Mouse (Mus musculus) liver, embryonic 11.5 days (tissue): ENCODE results near the gene Ccni. TPM values are rescaled to one million over a fixed set of nuclear protein-coding genes. Genes with fewer than 3 reads are reported as not detected.

Experiments used
- ATAC-seq: fragments of 200-750 bp; cut with Nextera tagmentation; replicated peaks from 2 replicates; pipeline ENCODE4 v1.8.0; 2017; ENCODE audit warnings: moderate number of reproducible peaks, mild to moderate bottlenecking, moderate TSS enrichment, moderate library complexity; ENCODE audit not compliant: low FRiP score
- DNase-seq: peaks from one replicate; pipeline ENCODE4 v3.0.0-alpha.2; 2017; ENCODE audit warnings: low spot score
- H3K27ac ChIP-seq: fragments of 300-500 bp; sonication (generic); 2 replicates; pipeline ENCODE4 v1.5.1; 2014; ENCODE audit warnings: mild to moderate bottlenecking, low read depth, low read length, control low read depth
- H3K27me3 ChIP-seq: fragments of 300-500 bp; sonication (generic); replicated peaks from 2 replicates; pipeline ENCODE4 v1.6.1; 2014; ENCODE audit warnings: low read length, mixed read lengths; ENCODE audit not compliant: control insufficient read depth, insufficient read depth
- H3K36me3 ChIP-seq: fragments of 300-500 bp; sonication (generic); 2 replicates; pipeline ENCODE4 v1.6.1; 2014; ENCODE audit warnings: mild to moderate bottlenecking, low read length, moderate library complexity, mixed read lengths; ENCODE audit not compliant: control insufficient read depth, insufficient read depth
- H3K4me1 ChIP-seq: fragments of 300-500 bp; sonication (generic); replicated peaks from 2 replicates; pipeline ENCODE4 v1.6.1; 2014; ENCODE audit warnings: low read length, mixed read lengths; ENCODE audit not compliant: control insufficient read depth, insufficient read depth
- H3K4me2 ChIP-seq: fragments of 300-500 bp; sonication (generic); 2 replicates; pipeline ENCODE4 v1.6.1; 2014; ENCODE audit warnings: mild to moderate bottlenecking, control low read depth, moderate library complexity
- H3K4me3 ChIP-seq: fragments of 300-500 bp; sonication (generic); 2 replicates; pipeline ENCODE4 v1.5.1; 2014; ENCODE audit warnings: low read depth, low read length, control low read depth
- H3K9ac ChIP-seq: fragments of 300-500 bp; sonication (generic); 2 replicates; pipeline ENCODE4 v1.6.1; 2014; ENCODE audit warnings: low read depth, low read length, control low read depth
- H3K9me3 ChIP-seq: fragments of 300-500 bp; sonication (generic); 2 replicates; pipeline ENCODE4 v1.6.1; 2016; ENCODE audit warnings: low read length, inconsistent platforms, mixed read lengths; ENCODE audit not compliant: control insufficient read depth
- WGBS: fragments of 180-500 bp; shearing (Covaris S2); extraction: QIAGEN DNeasy Blood & Tissue Kit; methylation state at CpG from one replicate; pipeline ENCODE4 v1.1.7; 2014; 5-methylcytosine and 5-hydroxymethylcytosine counted together
- polyA plus RNA-seq: library from polyadenylated mRNA; unstranded; fragments of >200 nt; fragmentation: Nextera tagmentation; extraction: Ambion mirVana; gene quantifications from 2 replicates; pipeline ENCODE4 v1.2.1, GENCODE M21; 2014

Gene Ccni
- polyA plus RNA-seq, 1 experiment from 2014 or later, result 67.8 TPM

DNA sequence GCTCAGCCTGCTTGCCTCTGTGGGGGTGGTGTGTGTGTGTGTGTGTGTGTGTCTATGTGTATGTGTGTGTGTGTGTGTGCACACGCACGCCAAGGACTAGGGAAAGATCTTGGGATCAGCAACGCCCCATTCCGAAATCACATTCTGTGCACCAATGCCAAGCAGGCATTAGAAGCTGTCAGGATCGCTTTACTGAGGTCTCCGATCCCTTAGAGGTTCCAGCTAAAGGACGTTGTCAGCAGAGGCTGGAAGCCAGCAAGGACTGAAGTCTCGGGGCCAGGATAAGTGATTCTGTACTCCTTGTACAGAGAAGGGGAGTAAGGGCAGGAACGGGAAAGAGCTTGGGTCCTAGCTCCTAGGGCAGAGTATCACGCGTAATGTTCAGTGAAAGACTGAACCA, 51.9 kb downstream of the Ccni start:
- Histone ChIP-seq H3K36me3 (peaks cover 26% of the 10 kb centered on the region), H3K27me3 (no peaks in the 10 kb centered on the region), H3K27ac (no peak overlapping the region), H3K4me1 (peaks cover 35% of the 10 kb centered on the region), H3K9me3 (no peaks in the 10 kb centered on the region), H3K9ac (no peak overlapping the region), H3K4me3 (no peak overlapping the region), H3K4me2 (no peak overlapping the region)
- ATAC-seq (no peak), DNase-seq (no peak)
- WGBS, result 92% methylated on average over 11 of the region's 11 CpGs

DNA sequence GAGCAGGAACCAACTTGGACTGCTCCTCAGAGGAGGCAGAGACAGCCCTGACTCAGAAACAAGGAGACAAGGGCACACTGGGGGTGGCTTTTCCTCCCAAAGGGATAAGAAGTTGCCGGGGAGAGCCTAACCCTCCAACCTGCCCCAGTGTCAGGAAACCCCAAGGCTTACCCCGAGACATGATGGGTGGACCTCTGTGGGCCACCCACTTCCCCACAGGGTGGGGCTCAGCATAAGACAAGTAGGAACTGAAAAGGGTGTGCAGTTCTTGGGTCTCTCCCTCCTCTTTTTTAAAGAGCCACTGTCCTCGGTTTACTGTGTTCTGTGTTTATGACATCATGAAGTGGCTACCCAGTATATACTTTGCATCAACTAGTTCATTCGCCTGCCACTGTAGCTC, 53.8 kb downstream of the Ccni start:
- Histone ChIP-seq H3K27ac (no peak overlapping the region), H3K9me3 (no peaks in the 10 kb centered on the region), H3K36me3 (peaks cover 14% of the 10 kb centered on the region), H3K4me2 (no peak overlapping the region), H3K9ac (no peak overlapping the region), H3K4me1 (peaks cover 37% of the 10 kb centered on the region), H3K4me3 (no peak overlapping the region), H3K27me3 (no peaks in the 10 kb centered on the region)
- ATAC-seq, result peak; percentile 46; the same call in 1 of the 2 replicates
- WGBS, result 54% methylated on average over 4 of the region's 4 CpGs
- no peak for DNase-seq

DNA sequence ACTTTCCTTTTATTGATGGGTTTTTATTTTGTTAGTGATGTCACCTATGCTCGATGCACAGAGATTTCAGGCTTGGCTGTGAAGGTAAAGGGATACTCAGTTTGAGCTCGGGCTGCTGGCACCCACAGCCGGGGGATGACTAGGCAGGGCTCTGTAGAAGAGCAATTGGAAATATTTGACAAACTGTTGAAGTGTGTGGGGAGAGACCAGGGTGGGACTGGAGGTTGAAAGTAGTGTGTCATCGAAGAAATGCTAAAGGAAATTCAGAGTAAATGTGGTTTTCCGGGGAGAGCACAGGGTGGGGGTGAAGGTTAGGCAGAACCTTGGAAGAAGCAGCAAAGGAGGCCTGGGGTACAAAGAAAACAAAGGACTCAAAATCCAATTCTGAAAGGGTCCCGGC, 54.3 kb downstream of the Ccni start:
- Histone ChIP-seq H3K27ac (no peak overlapping the region), H3K36me3 (peaks cover 11% of the 10 kb centered on the region), H3K9ac (no peak overlapping the region), H3K4me3 (no peak overlapping the region), H3K27me3 (no peaks in the 10 kb centered on the region), H3K4me2 (0 out of 2 replicates have a peak overlapping the region, but pooled peaks have one; percentile 1), H3K4me1 (peaks cover 37% of the 10 kb centered on the region), H3K9me3 (no peaks in the 10 kb centered on the region)
- ATAC-seq, result peak; percentile 46; the same call in 1 of the 2 replicates
- 52% methylated on average over 6 of the region's 6 CpGs for WGBS
- DNase-seq, result no peak

DNA sequence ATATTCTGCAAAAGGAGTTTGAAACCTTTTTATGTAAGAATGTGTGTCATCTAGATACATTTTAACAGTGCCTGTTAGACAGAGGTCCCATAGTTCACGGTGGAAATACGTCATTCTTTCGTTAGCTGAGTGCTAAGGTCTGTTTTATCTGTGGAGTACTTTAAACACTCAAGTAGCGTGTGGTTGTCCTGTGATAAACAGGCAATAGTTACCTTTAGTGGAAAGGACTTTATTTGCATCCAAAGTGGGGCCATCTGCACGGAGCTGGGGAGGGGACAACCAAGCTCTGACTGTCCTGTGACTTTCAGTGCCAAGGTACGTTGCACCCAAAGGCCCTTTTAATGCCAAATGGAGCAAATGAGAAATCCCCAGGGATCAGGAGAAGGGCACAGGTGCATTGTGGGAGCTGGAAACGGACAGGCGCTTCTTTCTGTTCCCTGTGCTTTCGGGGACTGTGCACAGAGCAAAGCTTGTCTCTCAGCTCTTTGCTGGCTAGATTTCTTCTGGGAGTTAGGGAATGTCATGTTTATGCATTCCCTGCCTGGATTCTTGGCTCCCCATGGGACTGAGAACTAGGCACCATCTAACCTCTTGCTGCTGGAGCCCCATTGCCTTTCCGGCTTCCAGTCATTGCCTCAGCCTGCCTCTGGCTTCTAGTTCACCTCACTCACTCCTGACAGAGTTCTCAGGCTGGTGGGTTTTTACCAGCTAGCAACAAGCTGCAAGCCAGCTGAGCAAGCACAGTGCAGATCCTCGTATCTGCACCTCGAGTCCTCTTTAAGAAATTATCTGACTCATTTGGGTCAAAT, 56.1 kb downstream of the Ccni start:
- Histone ChIP-seq H3K4me2 (no peak overlapping the region), H3K27me3 (no peaks in the 10 kb centered on the region), H3K36me3 (peaks cover 5% of the 10 kb centered on the region), H3K4me1 (peaks cover 40% of the 10 kb centered on the region), H3K4me3 (no peak overlapping the region), H3K9me3 (no peaks in the 10 kb centered on the region), H3K27ac (no peak overlapping the region), H3K9ac (no peak overlapping the region)
- ATAC-seq (no peak), DNase-seq (no peak)
- 62% methylated on average over 12 of the region's 12 CpGs for WGBS

DNA sequence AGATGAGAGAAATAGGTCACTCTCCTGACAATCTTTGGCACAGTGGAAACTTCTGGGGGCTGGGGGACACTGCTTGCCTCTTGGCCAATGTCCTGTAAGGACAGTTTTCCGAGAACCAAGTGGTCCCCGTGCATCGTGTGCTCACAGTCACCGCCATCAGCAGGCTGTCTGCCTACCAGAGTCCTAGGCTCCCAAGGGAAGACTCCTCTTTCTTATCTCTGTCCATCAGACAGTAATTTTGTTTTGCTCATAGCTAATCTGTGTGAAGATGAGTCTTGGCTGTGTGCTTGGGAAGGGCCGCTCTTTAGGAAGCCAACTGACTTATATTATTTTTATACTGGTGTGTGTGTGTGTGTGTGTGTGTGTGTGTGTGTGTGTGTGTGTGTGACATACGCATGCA, 60.8 kb downstream of the Ccni start:
- ATAC-seq (0 out of 2 replicates have a peak, but pooled peaks have one; percentile 32), DNase-seq (no peak)
- 81% methylated on average over 6 of the region's 6 CpGs for WGBS
- Histone ChIP-seq H3K9ac (no peak overlapping the region), H3K4me2 (no peak overlapping the region), H3K27me3 (no peaks in the 10 kb centered on the region), H3K4me1 (peaks cover 16% of the 10 kb centered on the region), H3K9me3 (no peaks in the 10 kb centered on the region), H3K27ac (no peak overlapping the region), H3K4me3 (no peak overlapping the region), H3K36me3 (peaks cover 5% of the 10 kb centered on the region)

DNA sequence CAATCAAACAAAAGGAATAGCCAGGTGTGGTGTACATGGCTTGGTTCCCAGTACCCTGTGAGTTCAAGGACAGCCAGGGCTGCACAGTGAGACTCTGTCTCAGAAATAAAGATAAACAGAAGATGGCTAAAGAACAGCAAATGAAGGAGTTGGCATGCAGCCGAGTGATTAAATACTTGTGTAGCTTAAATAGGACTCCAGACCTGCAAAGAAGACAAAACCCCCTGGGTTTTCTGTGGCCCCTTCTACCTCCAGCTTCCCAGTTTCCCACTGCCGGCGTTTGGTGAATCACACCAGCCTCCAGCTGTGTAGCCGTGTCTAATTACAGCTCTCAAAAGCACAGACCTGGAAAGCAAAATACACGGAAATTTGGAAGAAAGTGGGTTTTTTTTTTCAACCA, 61.4 kb downstream of the Ccni start:
- Histone ChIP-seq H3K36me3 (peaks cover 5% of the 10 kb centered on the region), H3K27ac (no peak overlapping the region), H3K27me3 (no peaks in the 10 kb centered on the region), H3K4me3 (no peak overlapping the region), H3K4me1 (peaks cover 10% of the 10 kb centered on the region), H3K9ac (no peak overlapping the region), H3K4me2 (no peak overlapping the region), H3K9me3 (no peaks in the 10 kb centered on the region)
- ATAC-seq (no peak), DNase-seq (no peak)
- WGBS, result 73% methylated on average over 5 of the region's 5 CpGs

DNA sequence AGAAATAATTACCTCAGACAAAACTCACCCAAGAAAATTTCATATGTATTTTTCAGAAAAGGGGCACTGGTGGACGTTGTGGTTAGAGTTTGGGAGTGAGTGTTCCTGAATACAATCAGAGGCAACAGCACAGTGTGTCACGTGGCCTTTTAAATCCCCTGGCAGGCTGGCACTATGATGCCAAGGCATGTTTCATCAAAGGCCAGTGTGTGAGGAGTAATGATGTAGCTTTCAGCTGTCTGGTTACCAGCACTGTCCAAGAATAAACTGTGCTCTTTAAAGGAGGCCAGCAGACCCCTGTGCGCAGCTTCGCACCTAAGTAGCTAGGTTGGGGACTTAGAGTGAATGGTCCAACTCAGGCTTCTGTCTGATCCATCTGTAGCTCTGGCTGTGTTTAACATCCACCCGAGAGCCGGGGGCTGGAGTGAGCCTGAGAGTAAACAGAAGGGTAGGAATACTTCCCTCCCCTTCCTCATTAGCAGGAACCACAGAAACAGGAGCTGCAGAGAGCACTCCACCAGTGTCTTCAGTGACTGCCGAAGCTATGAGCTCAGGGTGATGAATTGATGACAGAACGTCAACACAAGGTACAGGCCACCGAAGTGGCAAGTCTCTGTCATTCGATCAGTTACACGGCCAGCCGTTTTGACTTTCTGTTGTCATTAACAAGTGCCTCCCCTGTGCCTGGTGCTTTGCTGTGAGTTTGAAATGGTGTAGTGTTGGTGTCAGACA, 62.8 kb downstream of the Ccni start:
- no peak for ATAC-seq
- H3K9me3 ChIP-seq, result no peaks in the 10 kb centered on the region
- DNase-seq, result no peak
- H3K36me3 ChIP-seq, result peaks cover 11% of the 10 kb centered on the region
- 67% methylated on average over 12 of the region's 12 CpGs for WGBS
- H3K4me3 ChIP-seq, result no peak overlapping the region
- H3K27me3 ChIP-seq, result no peaks in the 10 kb centered on the region
- H3K4me2 ChIP-seq, result no peak overlapping the region
- no peak overlapping the region for H3K9ac ChIP-seq
- H3K27ac ChIP-seq, result no peak overlapping the region
- peaks cover 3% of the 10 kb centered on the region for H3K4me1 ChIP-seq

DNA sequence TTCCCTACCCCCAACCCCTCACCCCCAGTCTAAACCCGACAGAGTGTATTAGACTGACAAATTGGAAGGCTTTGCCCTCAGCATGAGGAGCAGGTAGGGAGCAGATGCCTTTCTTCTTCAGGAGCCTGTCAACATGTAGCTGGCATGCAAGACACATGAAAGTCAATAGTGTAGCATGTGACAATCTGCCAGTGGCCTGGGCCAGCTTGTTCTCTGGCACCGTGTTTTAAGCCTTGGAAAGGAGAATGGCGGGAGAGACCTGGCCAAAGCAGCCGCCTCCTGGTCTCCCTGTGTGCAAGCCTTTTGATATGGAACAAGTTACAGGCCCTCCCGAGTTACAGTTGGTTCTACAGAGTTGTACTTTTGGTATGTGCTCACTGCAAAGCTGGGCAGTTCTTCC, 65.5 kb downstream of the Ccni start:
- Histone ChIP-seq H3K4me2 (no peak overlapping the region), H3K9me3 (no peaks in the 10 kb centered on the region), H3K36me3 (peaks cover 9% of the 10 kb centered on the region), H3K27me3 (no peaks in the 10 kb centered on the region), H3K9ac (no peak overlapping the region), H3K27ac (no peak overlapping the region), H3K4me3 (no peak overlapping the region), H3K4me1 (peaks cover 6% of the 10 kb centered on the region)
- WGBS, result 84% methylated on average over 5 of the region's 5 CpGs
- DNase-seq (no peak), ATAC-seq (no peak)
